Mouse (Mus musculus) bone marrow, adult 2 months (tissue): ENCODE results near the gene Ppp2r1b.

ENCODE experiments used
- CTCF ChIP-seq: fragments of 200-500 bp; IDR thresholded peaks from 2 replicates; pipeline ENCODE4 v1.5.1; 2011; ENCODE audit warnings: low read length, control low read depth; ENCODE audit not compliant: control insufficient read depth, insufficient read depth
- POLR2A ChIP-seq: fragments of 200-500 bp; IDR thresholded peaks from 2 replicates; pipeline ENCODE4 v1.6.1; 2011; ENCODE audit warnings: low read depth, mild to moderate bottlenecking, control low read depth, low read length, borderline replicate concordance; ENCODE audit not compliant: control insufficient read depth

DNA sequence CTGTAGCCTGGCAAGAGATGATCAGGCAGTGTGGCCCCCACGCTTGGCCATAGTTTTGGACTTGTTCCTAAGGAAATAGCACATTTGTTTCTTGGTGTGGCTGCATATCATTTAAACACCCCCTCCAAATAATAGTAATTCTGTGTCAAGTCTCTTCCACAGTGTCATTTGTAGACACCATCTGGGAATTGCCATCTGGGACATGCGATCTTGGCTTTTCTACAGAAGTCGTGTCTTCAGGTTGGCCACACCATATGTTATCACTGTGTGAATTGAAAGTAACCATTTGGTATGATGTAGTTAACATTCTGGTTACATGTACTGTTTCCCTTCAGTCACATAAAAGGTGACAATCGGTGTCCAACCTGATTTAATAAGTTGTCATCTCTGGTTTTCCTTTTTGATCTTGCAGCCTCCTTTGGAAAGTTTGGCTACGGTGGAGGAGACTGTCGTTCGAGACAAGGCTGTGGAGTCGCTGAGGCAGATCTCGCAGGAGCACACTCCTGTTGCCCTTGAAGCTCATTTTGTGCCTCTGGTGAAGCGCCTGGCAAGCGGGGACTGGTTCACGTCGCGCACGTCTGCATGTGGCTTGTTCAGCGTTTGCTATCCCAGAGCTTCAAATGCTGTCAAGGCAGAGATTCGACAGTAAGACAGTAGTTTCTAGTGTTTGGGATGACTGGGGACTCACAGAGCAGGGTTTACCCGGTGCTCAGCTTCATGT lies 16.2 kb downstream of the Ppp2r1b start:
- TF ChIP-seq POLR2A (no peak), CTCF (no peak)
